10 mouse cellular contexts compared by ENCODE assay signal in the genomic region with DNA sequence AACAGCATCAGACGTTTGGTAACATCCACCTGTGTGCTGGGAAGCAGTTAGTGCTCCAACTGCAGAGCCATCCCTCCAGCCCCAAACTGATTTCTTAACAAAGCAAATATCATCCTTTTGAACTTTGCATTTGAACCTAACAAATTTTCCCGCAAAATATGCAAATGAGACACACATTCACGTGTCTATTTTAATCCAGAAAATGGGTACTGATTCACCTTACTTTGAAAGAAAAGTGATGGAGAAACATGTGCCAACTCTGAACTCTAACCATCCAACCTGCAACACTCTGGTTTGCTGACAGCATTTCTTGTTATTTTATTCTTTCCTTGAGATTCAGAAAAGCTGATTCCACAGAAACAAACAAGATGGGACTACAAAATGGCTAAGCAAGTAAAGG. TPM values are rescaled to one million over a fixed set of nuclear protein-coding genes. Genes with fewer than 3 reads are reported as not detected.
DNase-seq lines count a peak whose midpoint lies in the region; ATAC-seq and TF ChIP-seq lines count a peak whose summit lies in the region.
"Had no signal": no experiment of that assay in that cellular context is flagged by ENCODE, and none has a peak within 500 bp of the region (broad histone marks: within the 10 kb centered on the region; RNA-seq: fewer than 3 reads in every experiment).

No protein-coding gene starts in this region.

- H3K4me1 ChIP-seq in hindbrain, postnatal 0 days (ENCODE audit: insufficient read depth, low read length) = peaks cover 13% of the 10 kb centered on the region; the same call in 1 of the 2 replicates
- H3K4me1 ChIP-seq in hindbrain, embryonic 16.5 days (ENCODE audit: control insufficient read depth, insufficient read depth, low read depth, low read length) = peaks cover 15% of the 10 kb centered on the region
- H3K4me1 ChIP-seq in neural tube, embryonic 12.5 days = peaks cover 42% of the 10 kb centered on the region
- peaks cover 44% of the 10 kb centered on the region for H3K4me1 ChIP-seq in neural tube, embryonic 13.5 days (replicated peaks)

- no peak for TF ChIP-seq CTCF in hindbrain, postnatal 0 days (IDR thresholded peaks at IDR 0.05; ENCODE audit: low read depth)

- no peak overlapping the region for H3K4me3 ChIP-seq in hindbrain, postnatal 0 days (ENCODE audit: low read length)
- no peak overlapping the region for H3K4me3 ChIP-seq in hindbrain, embryonic 16.5 days (ENCODE audit: low read length)
- no peak overlapping the region for H3K4me3 ChIP-seq in neural tube, embryonic 12.5 days
- H3K4me3 ChIP-seq in neural tube, embryonic 13.5 days = no peak overlapping the region

- peak; percentile 8 for DNase-seq in CD4-positive, CD25-positive, alpha-beta regulatory T cell, adult 2 months (ENCODE audit: low read depth, low spot score)
- DNase-seq in hindbrain, postnatal 0 days (ENCODE audit: low spot score) = no peak
- DNase-seq in neural tube, embryonic 10.5 days (ENCODE audit: extremely low spot score, low spot score) = no peak
- DNase-seq in cerebellum, adult 11-12 months = no peak
- DNase-seq: left cerebral cortex, postnatal 4 days; retina, postnatal 1 day had no signal

- WGBS in hindbrain, postnatal 0 days = 69% methylated on average over 3 of the region's 3 CpGs
- WGBS in hindbrain, embryonic 16.5 days = 75% methylated on average over 3 of the region's 3 CpGs
- 66% methylated on average over 3 of the region's 3 CpGs for WGBS in neural tube, embryonic 12.5 days
- WGBS in neural tube, embryonic 13.5 days = 68% methylated on average over 3 of the region's 3 CpGs

- peak overlapping the region; percentile 60; the same call in 1 of the 2 replicates for H3K4me2 ChIP-seq in hindbrain, postnatal 0 days (ENCODE audit: low read depth, low read length)
- H3K4me2 ChIP-seq in hindbrain, embryonic 16.5 days (ENCODE audit: low read length) = no peak overlapping the region
- peak overlapping the region; percentile 61; the same call in 1 of the 2 replicates for H3K4me2 ChIP-seq in neural tube, embryonic 12.5 days (replicated peaks)
- H3K4me2 ChIP-seq in neural tube, embryonic 13.5 days = no peak overlapping the region

- H3K9ac ChIP-seq in hindbrain, postnatal 0 days (replicated peaks; ENCODE audit: low read length) = no peak overlapping the region
- H3K9ac ChIP-seq in hindbrain, embryonic 16.5 days (ENCODE audit: low read depth, low read length) = no peak overlapping the region
- H3K9ac ChIP-seq in neural tube, embryonic 12.5 days = no peak overlapping the region
- H3K9ac ChIP-seq in neural tube, embryonic 13.5 days = no peak overlapping the region

- ATAC-seq in CD4-positive, CD25-positive, alpha-beta regulatory T cell, adult 4 months = no peak
- ATAC-seq in hindbrain, postnatal 0 days = no peak
- ATAC-seq in hindbrain, embryonic 16.5 days = no peak
- ATAC-seq in neural tube, embryonic 12.5 days (ENCODE audit: low FRiP score, low read depth) = no peak
- ATAC-seq in neural tube, embryonic 13.5 days (ENCODE audit: low read depth) = no peak

- H3K27ac ChIP-seq in hindbrain, postnatal 0 days = 0 out of 2 replicates have a peak overlapping the region, but pooled peaks have one; percentile 17
- no peak overlapping the region for H3K27ac ChIP-seq in hindbrain, embryonic 16.5 days (ENCODE audit: low read depth, low read length)
- H3K27ac ChIP-seq in neural tube, embryonic 12.5 days = no peak overlapping the region
- H3K27ac ChIP-seq in neural tube, embryonic 13.5 days (replicated peaks) = peak overlapping the region; percentile 79; the same call in 1 of the 2 replicates

- no peaks in the 10 kb centered on the region for H3K27me3 ChIP-seq in hindbrain, postnatal 0 days (ENCODE audit: insufficient read depth, low read length)
- no peaks in the 10 kb centered on the region for H3K27me3 ChIP-seq in hindbrain, embryonic 16.5 days (replicated peaks; ENCODE audit: control insufficient read depth, insufficient read depth, low read length)
- H3K27me3 ChIP-seq in neural tube, embryonic 12.5 days (replicated peaks) = no peaks in the 10 kb centered on the region
- H3K27me3 ChIP-seq in neural tube, embryonic 13.5 days = no peaks in the 10 kb centered on the region

- H3K36me3 ChIP-seq in hindbrain, postnatal 0 days (ENCODE audit: insufficient read depth, low read length) = no peaks in the 10 kb centered on the region
- H3K36me3 ChIP-seq in hindbrain, embryonic 16.5 days (ENCODE audit: control insufficient read depth, insufficient read depth, low read length) = no peaks in the 10 kb centered on the region
- H3K36me3 ChIP-seq in neural tube, embryonic 12.5 days = no peaks in the 10 kb centered on the region
- no peaks in the 10 kb centered on the region for H3K36me3 ChIP-seq in neural tube, embryonic 13.5 days

- no peaks in the 10 kb centered on the region for H3K9me3 ChIP-seq in hindbrain, postnatal 0 days (ENCODE audit: low read length)
- H3K9me3 ChIP-seq in hindbrain, embryonic 16.5 days (ENCODE audit: control insufficient read depth, low read length) = no peaks in the 10 kb centered on the region
- H3K9me3 ChIP-seq in neural tube, embryonic 12.5 days = no peaks in the 10 kb centered on the region
- H3K9me3 ChIP-seq in neural tube, embryonic 13.5 days = no peaks in the 10 kb centered on the region

RNA-seq across cellular contexts. Expression of gene Maml3, which starts 36.0 kb away (rescaled TPM):
- under 1 TPM; 0.56 to 0.62 TPM for polyA plus RNA-seq in CD4-positive, CD25-positive, alpha-beta regulatory T cell, adult 4 months (2017; shearing (Covaris generic))
- total RNA-seq in hindbrain, postnatal 0 days (2014; rRNA removed) = 18.0 and 18.8 TPM in 2 replicates
- polyA plus RNA-seq in hindbrain, postnatal 0 days (2015; fragmentation: Nextera tagmentation; extraction: Ambion mirVana) = 4.3 and 4.8 TPM in 2 replicates
- polyA plus RNA-seq in hindbrain, embryonic 16.5 days (2015; fragmentation: Nextera tagmentation; extraction: Ambion mirVana) = 5.2 and 6.2 TPM in 2 replicates
- 9.2 and 9.4 TPM in 2 replicates for polyA plus RNA-seq in neural tube, embryonic 12.5 days (2016; fragmentation: Nextera tagmentation; extraction: Ambion mirVana)
- polyA plus RNA-seq in neural tube, embryonic 13.5 days (2015; fragmentation: Nextera tagmentation; extraction: Ambion mirVana) = 8.5 and 8.6 TPM in 2 replicates

Comparison
In these comparisons a context has a peak if more than half of its experiments do, and no peak if none do; other contexts are left out.
1. H3K27ac ChIP-seq: peak in hindbrain, postnatal 0 days (single experiment) and neural tube, embryonic 13.5 days (single experiment); none in hindbrain, embryonic 16.5 days (single experiment) and neural tube, embryonic 12.5 days (single experiment).
2. H3K4me2 ChIP-seq: peak in hindbrain, postnatal 0 days (single experiment) and neural tube, embryonic 12.5 days (single experiment); none in hindbrain, embryonic 16.5 days (single experiment) and neural tube, embryonic 13.5 days (single experiment).